Mouse (Mus musculus): ENCODE results near the gene Slc2a8.

DNA sequence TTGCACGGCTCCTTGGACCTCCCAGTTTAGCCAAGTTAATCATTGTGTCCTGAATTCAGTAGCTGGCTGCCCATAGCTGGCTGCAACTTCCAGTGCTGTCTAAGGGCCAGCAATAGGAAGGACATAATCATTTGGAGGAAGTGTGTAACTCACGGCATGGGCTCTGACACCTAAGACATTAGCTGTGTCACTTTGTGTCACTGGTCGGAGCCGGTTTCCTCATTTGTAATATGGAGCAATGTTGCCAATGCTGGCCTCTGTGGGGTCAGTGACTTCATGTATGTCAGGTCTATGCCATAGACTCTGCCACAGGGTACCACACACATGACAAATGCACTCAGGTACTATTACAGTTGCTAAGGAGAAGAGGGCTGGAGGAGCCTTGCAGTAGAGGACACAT lies 21.6 kb downstream of the Slc2a8 start:
- TF ChIP-seq TAL1 (IDR thresholded peaks at IDR 0.05; ENCODE audit: low read length) (no peak), GATA1 (IDR thresholded peaks at IDR 0.05; ENCODE audit: low read length) (no peak)
